Mouse (Mus musculus): ENCODE results near the gene Gpc5.

GRCm38 (mm10) chr14:116169129-116169528, 1077.1 kb downstream of the Gpc5 start:
- no peak for TF ChIP-seq HCFC1 (IDR thresholded peaks at IDR 0.05; ENCODE audit: borderline replicate concordance, insufficient read depth, low read length)
- no peak for TF ChIP-seq ZC3H11A (IDR thresholded peaks at IDR 0.05; ENCODE audit: borderline replicate concordance, low read depth, low read length)
- TF ChIP-seq ZNF384 (IDR thresholded peaks at IDR 0.05; ENCODE audit: low read depth, low read length), result no peak
- TF ChIP-seq CHD2 (IDR thresholded peaks at IDR 0.05; ENCODE audit: low read depth, low read length), result no peak
